Mouse (Mus musculus): ENCODE measurements around the gene Avpi1.
A peak's percentile ranks its signal among the peaks of the same experiment; 100 is the strongest.

The Avpi1 gene

DNA sequence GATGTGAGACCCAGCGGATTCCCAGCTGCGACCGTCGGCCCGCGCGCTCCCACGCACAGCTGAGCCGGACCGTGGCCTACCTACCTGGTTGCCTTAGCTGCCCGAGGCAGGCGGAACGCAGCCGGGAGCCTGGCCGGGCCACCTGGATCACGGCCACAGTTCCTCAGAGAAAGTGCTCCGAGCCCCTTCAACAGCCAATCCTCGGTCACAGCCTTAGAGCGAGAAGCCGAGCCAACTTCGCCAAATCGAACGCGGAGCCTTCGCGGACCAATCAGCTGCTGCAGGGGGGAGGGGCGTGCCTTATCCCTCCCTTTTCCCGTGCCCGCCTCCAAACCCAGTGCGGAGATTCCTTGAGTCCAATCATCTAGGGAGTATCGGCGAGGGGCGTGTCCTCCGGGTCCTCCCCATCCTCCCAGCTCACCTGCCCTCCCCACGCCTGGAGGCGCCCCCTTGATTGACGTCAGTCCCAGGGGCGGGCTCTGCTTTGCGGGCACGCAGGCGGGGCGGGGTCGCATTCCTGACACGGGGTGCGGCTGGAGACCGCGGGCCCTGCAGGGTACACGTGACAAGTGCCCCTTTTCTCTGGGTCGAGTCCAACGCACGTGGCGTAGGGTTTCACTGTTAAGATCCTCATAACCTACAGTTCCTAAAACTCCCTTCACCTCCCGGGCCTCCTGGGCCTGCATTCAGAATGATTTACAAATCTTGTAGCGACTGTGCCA lies at the start of gene Avpi1:
Gene Avpi1 (minus strand): TSS at position 273 of the 722 bp plus-strand sequence.
- DNase-seq (ENCODE audit: low read depth, low spot score): peak; percentile 100

DNA sequence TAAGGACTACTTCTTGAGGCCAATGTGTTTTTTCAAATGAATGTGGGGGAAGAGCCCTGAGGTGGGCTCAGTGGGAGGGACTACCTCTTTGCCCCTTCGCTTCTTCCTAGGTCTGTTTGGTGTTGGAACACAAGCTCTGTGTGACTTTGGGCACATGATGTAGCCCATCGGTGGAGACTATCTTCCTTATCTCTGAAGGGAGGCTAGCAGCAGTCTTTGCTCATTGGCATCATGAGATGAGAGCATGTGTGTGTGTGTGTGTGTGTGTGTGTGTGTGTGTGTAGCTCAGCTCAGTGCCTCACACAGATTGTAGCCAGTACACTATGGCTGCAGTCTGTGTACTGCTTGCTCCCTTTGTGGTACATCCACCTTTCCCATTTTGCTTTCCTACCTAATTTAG lies 48.6 kb upstream of the Avpi1 start:
- no peak for DNase-seq (ENCODE audit: low read depth, low spot score)

DNA sequence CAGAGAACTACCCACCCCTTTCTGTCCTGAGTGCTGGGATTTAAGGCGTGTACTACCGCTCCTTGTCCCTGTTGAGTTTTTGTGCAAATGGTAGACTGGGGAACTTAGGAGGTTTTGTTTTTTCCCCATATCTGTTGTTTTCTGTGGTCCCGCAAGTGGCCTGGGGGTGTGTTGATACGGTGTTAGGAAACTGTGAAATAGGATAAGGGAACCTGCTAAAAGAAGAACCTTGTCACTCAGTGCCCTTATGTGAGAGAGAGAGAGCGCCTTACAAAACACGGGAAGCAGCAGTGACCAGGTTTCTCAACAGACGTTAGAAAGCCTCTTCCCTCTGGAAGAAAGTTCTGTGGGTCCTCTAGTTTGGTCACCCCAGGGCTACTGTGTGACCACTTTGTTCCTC lies 48.0 kb upstream of the Avpi1 start:
- no peak for DNase-seq (ENCODE audit: low read depth, low spot score)

DNA sequence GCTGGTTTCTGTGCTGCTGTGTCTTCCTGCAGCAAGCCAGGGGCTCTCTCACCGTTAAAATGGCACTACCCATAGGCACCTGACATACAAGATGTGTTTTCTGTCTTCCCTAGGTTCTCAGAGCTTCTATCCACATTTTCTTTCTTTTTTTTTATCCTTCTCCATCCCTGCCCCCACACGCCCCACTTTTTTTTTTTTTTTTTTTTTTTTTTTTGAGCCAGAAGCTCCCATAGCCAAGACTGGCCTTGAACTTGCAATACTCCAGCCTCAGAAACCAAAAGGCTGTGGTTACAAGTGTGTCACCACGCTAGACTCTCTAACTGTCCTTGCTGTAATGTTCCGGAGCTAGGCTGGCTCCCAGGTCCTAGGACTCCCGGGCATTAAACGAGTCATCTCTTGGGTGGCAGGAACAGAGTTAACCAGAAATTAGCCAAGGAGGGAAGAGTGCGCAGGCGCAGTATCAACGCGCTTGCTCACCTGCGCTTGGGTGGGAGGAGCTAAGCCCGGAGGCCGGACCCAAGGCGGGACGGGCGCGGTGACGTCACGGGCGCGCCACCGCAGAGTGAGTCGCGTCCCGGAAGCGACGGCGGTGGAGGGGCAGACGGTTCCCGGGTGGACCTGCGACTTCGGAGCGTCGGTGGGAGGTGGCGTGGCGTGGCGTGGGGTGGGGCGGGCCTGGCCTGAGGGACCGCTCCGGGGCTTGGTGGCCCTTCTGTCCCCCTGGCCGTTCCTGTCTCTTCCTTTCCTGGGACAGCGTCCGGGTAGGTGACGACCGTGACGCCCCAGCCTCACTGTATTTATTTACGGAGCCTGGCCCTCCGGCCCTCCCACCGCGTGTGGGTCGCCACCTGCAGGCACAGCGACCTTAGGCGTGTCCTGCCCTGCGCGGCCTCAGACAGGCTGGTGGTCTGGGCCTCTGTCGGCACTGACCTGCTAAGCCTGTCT lies 41.4 kb upstream of the Avpi1 start:
- DNase-seq (ENCODE audit: low read depth, low spot score): peak; percentile 90

DNA sequence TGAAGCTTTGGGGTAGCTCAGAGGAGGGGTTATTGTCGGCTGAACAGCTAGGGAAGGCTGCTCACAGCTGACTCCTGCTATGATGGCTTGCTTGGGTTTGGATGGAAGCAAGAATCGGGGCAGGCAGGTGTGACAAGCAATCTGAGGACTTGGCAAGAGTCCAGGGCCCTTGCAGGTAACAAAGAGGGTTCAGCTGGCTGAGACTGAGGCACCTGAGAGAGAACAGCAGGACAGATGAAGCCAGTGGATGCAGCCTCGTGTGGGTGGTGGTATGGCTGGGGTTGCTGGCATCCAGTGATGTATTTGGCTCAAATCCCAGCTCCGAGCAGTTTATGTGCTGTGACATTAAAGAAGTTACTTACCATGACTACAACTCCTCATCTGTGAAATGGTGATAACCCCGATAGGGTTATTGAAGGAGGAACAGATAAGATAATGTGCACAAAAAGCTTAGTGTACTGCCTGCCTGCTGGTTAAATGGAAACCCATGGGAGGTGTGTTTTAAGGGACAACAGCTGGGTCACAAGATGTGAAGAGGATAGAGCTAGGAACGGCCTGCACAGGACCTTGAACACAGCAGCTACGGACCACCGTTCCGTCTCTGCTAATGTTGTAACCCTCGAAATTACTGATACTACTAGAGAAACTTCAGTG lies 40.6 kb upstream of the Avpi1 start:
- peak; percentile 29 for DNase-seq (ENCODE audit: low read depth, low spot score)

DNA sequence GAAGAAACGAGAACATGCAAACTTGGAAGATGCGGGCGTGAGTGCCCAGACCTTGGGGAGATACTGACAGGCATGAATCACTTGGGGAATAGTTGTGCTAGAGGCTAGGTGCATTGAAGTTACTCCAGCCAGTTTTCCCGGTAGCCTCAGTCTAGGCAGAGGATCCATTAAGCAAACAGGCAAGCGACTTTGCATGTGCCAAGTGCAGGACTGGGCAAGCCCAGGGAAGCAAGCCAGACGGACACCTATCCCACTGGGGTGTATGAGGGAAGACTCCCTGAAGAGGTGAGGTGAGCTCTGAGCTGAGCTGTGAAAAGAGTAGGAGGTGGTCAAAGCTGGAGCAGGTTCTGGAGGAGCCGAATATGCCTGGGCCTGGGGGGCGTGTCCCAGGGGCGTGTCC lies 38.6 kb upstream of the Avpi1 start:
- no peak for DNase-seq (ENCODE audit: low read depth, low spot score)

DNA sequence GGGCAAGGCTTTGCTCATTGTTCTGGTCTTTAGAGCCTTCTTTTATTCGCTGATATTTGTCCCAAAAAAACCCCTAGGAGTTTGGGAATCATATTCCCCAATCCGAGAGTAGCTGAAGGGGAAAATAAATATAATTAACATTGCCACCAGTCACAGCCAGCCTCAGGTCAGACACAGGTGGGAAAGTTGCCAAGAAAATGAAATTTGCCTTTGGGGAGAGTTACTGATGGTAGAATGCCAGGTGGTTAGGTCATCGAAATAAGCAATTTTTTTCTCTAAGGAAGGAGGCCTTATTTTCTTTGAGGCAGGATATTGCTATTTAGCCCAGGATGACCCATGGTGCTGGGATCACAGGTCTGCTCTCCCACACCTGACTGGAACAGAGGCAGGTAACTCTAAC lies 37.9 kb upstream of the Avpi1 start:
- DNase-seq (ENCODE audit: low read depth, low spot score): peak; percentile 73

DNA sequence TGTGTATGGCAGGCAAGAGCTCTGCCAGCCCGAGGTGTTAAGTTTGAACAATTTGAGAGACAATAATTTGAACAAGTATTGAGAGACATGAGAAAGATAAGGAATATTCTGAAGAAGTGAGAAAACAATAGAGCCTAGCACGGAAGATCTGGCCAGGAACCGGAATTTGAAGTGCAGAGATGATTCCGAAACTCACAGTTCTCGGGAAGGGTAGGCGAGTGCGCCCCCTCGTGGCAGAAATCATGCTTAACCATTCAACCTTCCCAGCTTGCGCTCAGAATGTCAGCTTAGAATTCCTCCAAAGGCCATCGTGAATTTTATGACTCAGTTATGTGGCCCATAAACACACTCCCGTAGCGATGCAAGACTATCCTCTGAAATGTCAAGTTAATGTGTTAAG lies 37.3 kb upstream of the Avpi1 start:
- peak; percentile 96 for DNase-seq (ENCODE audit: low read depth, low spot score)

DNA sequence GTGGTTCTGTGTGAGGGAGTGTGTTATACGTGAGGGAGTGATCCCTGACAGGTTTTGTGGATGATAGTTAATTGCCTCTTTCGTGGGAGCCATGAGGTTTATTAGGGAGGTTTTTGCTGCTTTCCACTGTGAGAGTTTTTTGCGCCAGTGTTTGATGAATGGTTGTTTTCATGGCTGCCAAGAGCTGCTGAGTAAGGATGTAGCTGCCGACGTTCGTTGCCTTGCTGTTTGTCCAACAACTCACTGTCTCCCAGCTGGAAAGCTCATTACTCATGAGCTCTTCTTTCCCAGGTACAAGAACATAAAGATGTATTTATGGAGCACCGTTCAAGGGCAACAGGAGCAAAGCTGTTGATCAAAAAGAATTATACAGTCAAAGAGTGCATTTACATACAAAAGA lies 35.3 kb upstream of the Avpi1 start:
- DNase-seq (ENCODE audit: low read depth, low spot score): no peak

DNA sequence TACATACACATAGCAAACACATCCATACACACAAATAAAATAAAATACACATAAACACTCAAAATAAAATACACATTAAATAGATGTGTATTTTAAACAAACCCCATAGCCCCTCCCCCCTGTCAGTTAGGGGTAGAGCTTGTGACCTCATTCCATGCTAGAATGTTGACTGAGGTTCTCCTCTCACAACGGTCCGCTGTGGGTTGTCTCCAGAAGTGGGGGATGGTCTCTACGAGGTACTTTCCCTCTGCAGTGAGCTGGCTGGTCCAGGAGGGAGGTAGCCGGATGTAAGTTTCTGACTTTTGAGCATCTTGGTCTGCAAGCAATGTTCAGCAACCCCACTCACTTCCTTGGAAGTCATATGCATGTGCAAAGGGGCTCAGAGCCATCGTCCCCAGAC lies 34.9 kb upstream of the Avpi1 start, which contains the start of gene Zfyve27:
Gene Zfyve27 (plus strand): TSS at position 188 of the 400 bp plus-strand sequence.
- no peak for DNase-seq (ENCODE audit: low read depth, low spot score)

DNA sequence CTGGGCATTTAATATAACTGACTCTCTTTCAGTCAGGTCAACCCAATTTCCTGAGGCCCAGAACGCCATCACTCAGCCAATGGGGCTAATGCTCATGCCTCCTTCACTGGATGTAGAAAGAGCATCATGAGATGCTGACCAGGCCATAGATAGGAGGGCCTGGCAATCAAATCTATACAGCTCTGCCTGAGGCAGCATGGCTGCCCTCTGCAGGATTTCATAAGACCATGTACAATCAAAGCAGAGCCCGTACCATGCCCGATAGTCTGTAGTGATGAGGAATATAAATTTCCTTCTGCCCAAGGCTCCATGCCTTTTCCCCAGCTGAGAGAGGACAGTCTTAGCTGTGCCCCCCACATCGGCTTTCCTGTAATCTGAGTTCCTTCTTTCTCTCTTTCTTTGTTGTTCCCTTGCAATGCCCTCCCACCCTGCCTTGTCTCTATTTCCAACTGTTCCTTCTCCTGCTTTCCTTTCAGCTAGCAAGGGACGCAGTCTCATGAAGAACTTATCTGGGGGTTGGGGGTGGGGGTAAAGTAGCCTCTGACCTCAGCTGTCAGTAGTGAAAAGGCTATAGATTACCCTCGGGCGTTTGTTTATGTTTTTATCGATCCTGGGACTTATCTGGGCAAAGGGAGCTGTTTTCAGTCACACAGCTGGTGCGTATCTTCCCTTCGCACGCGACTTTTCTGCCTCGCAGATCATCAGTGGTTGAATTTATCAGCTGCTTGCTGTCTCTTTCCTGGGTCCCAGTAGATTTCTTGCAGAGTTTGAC lies 29.6 kb upstream of the Avpi1 start:
- no peak for DNase-seq (ENCODE audit: low read depth, low spot score)

DNA sequence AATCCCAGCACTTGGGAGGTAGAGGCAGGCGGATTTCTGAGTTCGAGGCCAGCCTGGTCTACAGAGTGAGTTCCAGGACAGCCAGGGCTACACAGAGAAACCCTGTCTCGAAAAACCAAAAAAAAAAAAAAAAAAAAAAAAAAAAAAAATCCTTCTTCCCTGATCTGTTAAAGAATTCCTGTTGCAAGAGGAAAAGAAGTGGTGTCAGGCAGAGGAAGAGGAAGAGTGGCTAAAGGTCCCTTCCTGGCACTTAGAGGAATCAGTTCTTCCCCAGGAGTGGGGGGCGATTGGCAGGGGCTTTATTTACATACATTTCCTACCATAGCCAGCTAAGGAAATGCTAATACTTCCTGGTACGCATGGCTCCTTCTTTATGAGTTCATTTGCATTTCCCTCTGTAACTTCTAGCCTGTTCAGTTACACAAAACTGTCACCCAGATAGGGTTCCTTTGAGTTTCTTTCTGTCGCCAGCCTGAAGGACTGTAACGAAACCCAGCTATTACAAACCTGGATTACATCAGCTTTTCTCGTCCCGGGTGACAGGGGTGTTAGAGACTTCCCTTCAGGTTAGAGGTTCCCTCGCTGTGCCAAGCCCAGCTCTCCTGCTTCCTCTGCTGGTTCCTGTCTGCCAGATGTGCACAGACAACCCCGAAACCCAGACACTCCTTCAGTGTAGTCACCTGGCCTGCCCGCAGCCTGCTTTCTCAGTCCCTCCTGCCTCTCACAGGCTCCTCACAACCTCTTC lies 28.8 kb upstream of the Avpi1 start:
- no peak for DNase-seq (ENCODE audit: low read depth, low spot score)

DNA sequence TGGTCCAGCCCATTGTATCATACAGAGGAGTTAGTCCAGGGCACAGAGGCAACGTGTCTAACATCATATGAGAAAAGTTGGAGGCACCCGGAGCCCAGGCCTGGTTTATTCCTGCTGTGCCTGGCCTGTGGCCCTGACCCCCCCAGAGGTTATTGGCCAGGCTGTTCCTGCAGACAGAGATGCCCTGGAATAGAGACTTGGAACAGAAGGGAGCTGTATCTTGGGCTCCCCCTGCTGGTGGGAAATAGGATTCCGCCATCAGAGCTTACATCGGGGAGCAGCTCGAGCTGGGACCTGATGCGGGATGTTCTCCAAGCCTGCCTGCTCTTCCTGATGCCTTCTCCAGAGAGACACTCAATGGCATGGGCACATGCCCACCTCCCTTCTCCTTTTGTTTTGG lies 23.1 kb upstream of the Avpi1 start:
- DNase-seq (ENCODE audit: low read depth, low spot score): peak; percentile 97

DNA sequence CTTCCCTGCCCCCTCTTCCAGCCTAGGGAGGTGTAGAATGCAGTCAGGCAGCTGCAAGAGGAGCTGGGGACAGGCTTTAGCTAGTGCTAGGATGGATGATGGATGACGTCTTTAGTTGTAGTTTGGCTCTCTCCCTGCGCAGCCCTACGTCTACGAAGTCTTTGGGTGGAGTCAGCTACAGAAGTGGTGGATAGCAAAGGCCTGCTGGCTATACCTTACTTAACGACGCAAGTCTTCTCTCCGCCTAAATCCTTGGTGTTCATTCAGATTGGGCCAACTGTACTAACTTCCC lies 19.7 kb upstream of the Avpi1 start:
- DNase-seq (ENCODE audit: low read depth, low spot score): peak; percentile 80

DNA sequence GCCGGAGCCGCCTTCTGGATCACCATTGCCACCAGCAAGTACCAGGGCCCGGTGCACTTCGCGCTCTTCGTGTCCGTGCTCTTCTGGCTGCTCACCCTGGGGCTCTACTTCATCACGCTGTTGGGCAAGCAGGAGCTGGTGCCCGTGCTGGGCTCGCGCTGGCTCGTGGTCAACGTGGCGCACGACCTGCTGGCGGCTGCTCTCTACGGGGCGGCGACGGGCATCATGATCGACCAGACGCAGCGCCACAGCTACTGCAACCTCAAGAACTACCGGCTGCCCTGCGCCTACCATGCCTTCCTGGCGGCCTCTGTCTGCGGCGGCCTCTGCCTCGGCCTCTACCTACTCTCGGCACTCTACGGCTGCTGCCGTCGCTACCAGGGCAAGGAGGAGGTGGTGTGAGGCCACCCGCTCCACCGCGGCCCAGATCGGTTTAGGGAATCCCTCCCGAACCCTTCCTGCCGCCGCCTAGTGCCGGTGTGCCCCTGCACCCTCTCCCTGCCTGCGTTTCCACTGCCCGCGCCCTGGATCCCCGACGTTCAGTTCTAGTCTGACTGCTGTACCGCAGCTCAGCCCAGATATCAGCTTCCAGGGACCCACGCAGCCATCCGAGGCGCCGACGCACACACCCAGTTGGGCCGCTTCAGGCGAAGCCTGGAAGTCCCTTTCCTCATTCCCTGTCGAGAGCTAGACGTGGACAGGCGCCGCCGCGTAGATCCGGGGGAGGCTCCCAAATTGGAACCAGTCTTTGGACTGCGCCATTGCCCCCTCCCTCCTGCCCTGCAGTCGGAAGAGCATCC lies 19.1 kb upstream of the Avpi1 start:
- peak; percentile 55 for DNase-seq (ENCODE audit: low read depth, low spot score)

DNA sequence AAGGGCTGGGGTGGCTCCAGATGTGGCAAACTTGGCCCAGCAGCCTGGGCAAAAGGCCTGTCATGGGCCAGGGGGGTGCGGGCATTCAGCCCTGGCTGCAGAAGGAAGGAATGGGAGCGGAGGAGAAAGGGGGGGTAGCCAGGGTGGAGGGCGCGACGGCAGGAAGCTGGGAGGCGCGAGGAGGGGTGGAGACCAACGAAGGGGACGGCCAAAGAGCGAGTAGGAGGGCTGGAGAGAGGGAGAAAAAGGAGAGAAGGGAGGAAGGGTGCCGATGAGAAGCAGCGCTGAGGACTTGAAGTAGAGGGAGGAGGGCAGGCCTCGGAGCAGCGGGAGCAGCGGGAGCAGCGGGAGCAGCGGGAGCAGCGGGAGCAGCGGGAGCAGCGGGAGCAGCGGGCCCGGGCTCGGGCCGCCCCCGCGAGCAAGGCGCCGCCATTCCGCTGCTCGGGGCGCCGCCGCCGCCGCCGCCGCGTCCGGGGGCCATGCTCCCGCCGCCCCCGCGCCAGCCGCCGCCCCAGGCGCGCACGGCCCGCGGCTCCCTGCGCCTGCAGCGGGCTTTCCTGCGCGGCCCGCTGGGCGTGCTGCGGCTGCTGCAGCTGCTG lies 18.4 kb upstream of the Avpi1 start, which contains the start of gene Marveld1:
Gene Marveld1 (plus strand): TSS at position 231 of the 599 bp plus-strand sequence.
- peak; percentile 88 for DNase-seq (ENCODE audit: low read depth, low spot score)

DNA sequence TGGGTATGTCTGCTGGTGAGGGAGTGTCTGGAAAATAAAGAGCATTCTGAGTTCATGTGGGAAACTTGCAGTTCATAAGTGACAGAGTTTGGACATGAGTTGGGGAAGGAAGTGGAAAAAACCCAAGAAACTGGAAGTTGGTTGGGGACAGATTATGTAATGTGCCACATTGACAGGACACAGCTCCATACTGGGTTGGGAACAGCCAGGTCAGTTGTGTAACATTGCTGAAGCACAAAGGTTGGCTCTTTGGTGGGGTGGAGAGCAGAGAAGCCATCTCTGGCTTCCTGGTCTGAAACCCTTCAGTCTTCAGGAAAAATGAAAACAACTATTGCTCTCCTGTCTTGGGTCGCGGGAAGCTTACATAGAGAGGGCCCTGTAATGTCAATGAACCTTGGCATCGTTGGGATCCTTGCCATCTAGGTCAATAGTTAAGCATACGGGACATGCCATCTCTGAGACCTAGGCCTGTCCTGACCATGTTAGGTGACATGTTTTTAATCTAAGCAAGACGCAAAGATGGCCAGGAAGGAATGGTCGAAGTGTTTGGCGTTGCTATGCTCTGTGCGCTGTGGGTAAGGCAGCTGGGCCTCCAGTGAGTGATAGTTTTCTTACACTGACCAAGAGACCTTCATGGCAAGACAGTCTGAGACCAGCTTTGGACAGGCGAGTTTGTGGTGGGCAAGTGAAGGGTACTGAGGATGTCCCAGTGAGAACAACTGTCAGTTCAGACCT lies 17.6 kb upstream of the Avpi1 start:
- DNase-seq (ENCODE audit: low read depth, low spot score): no peak

DNA sequence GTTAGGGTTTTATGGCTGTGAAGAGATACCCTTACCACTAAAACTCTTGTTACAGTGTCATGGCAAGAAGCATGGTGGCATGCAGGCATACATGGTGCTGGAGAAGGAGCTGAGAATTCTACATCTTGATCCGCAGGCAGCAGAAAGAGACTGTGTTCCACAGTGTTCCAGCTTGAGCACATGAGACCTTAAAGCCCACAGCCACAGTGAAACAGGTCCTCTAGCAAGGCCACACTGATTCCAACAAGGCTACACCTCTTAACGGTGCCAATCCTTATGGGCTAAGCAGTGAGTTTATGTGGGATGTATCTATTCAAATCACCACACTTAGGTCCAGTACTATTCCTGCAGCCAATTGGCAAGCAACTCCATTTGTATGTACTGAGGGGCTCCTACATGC lies 16.9 kb upstream of the Avpi1 start:
- DNase-seq (ENCODE audit: low read depth, low spot score): no peak

DNA sequence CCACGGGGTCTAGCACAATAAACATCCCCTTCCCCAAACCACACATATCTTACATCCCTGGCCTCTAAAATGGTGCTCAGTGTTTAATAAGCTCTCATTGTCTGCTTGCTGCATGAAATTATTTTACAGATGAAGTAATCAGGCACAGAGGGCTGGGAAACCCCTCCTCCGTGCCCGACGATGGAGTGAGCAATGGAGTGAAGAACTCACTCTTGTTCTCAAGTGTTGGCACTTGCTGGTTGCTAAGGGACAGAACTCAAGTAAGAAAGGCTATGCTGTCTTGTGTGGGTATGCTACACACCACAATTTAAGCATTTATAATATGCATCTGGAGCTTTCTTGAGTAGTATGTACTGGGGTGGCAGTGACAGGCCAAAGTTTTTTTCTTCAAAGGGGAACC lies 16.4 kb upstream of the Avpi1 start:
- DNase-seq (ENCODE audit: low read depth, low spot score): no peak
